Mouse (Mus musculus): Measurements from ENCODE around the gene Ccnjl.

DNA sequence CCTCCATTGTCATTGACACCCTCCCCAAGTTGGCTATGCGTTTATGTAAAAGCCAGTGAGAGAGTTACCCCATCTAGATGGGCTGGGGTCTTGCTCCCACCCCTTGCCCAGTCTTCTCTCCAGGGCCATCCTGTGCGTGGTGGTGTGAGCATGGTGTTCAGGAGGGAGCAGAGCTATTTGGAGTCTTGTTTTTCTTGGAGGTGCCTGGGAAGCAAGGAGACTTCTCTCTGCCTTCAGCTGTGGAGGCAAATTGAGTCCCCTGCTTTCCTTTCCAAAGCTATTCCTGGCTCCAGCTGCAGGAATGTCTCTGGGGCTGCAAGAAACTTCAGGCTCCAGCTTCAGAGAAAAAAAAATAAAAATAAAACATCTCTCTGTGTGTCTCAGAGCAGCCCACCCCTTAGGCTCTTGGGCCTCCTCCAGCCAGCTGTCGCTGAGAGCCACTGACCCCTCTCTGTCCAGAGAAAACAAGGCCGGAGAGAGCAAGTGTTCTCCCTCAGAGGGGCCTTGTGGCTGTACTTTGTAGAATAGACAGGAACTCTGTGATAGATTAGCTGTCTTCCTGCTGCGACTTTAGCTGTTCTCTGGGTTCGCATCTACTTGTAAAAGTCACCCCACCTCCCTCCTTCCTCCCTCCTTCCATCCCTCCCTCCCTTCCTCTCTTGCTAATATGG lies 45.3 kb upstream of the Ccnjl start:
- TF ChIP-seq POLR2A (IDR thresholded peaks at IDR 0.05; ENCODE audit: insufficient read depth, low read depth, low read length) (no peak), CTCF (IDR thresholded peaks at IDR 0.05) (no peak), EP300 (IDR thresholded peaks at IDR 0.05; ENCODE audit: insufficient read depth, low read depth, low read length) (no peak)
